Mouse (Mus musculus): ENCODE measurements around the gene Rgl3. TPM values are rescaled to one million over a fixed set of nuclear protein-coding genes. Genes with fewer than 3 reads are reported as not detected.

Gene Rgl3
- polyA plus RNA-seq (2015; fragmentation: Nextera tagmentation; extraction: Ambion mirVana) = 1.4 and 1.8 TPM in 2 replicates

- peak within 1 kb of the TSS; percentile 61 for H3K4me2 ChIP-seq (replicated peaks)
- 0 out of 2 replicates have a peak within 1 kb of the TSS, but pooled peaks have one; percentile 16 for H3K9ac ChIP-seq
- H3K4me3 ChIP-seq (replicated peaks) = peak within 1 kb of the TSS; percentile 39
- no peaks in the 10 kb centered on the region for H3K36me3 ChIP-seq
- H3K4me1 ChIP-seq = peaks cover 22% of the 10 kb centered on the region
- ATAC-seq (ENCODE audit: insufficient number of reproducible peaks, low FRiP score, low TSS enrichment, low read depth) = no peak
- H3K27me3 ChIP-seq = peaks cover 80% of the 10 kb centered on the region
- under 1% methylated on average over 41 of the region's 42 CpGs for WGBS
- no peak within 1 kb of the TSS for H3K27ac ChIP-seq (replicated peaks)
- H3K9me3 ChIP-seq (replicated peaks) = no peaks in the 10 kb centered on the region
Measured at GRCm38 (mm10) chr9:21989230-21990110, at the start of gene Rgl3. Gene Rgl3, minus strand, starts transcription at chr9:21989446.

GRCm38 (mm10) chr9:22037826-22038225 lies 48.6 kb upstream of the Rgl3 start:
- no peak for ATAC-seq (ENCODE audit: insufficient number of reproducible peaks, low FRiP score, low TSS enrichment, low read depth)
- Histone ChIP-seq H3K4me1 (0 out of 2 replicates have a peak, but pooled peaks cover 5% of the 10 kb centered on the region), H3K4me2 (replicated peaks) (no peak overlapping the region), H3K9me3 (replicated peaks) (no peaks in the 10 kb centered on the region), H3K27me3 (no peaks in the 10 kb centered on the region), H3K9ac (no peak overlapping the region), H3K36me3 (no peaks in the 10 kb centered on the region), H3K27ac (replicated peaks) (no peak overlapping the region), H3K4me3 (replicated peaks) (no peak overlapping the region)
- WGBS = 73% methylated on average over 10 of the region's 10 CpGs

- Histone ChIP-seq H3K27ac (replicated peaks) (no peak overlapping the region), H3K4me3 (replicated peaks) (no peak overlapping the region), H3K4me2 (replicated peaks) (no peak overlapping the region), H3K36me3 (no peaks in the 10 kb centered on the region), H3K9ac (no peak overlapping the region), H3K4me1 (0 out of 2 replicates have a peak, but pooled peaks cover 5% of the 10 kb centered on the region), H3K27me3 (no peaks in the 10 kb centered on the region), H3K9me3 (replicated peaks) (no peaks in the 10 kb centered on the region)
- 0 out of 2 replicates have a peak, but pooled peaks have one; percentile 25 for ATAC-seq (ENCODE audit: insufficient number of reproducible peaks, low FRiP score, low TSS enrichment, low read depth)
- 47% methylated on average over 6 of the region's 6 CpGs for WGBS
Measured at GRCm38 (mm10) chr9:22035300-22036044, 46.2 kb upstream of the Rgl3 start.

DNA sequence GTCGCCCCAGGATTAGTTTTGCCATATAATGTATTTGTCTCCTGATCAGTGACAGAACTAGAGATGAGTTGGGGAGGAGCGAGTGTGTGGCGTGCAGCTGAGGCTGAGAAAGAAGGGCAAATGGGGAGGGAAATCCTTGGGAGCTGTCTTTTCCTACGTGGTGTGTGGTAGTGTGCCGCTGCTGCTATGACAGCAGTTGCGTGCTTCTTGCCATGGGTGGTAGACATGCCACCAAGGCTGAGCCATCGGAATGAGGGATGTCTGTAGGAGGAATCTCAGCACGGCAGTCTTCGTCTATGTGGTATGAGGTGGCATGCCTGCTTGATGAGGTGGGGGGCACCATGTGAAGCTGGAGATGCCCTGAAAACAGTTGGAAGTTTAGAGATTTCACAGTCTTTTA lies 41.1 kb upstream of the Rgl3 start:
- Histone ChIP-seq H3K36me3 (no peaks in the 10 kb centered on the region), H3K27me3 (no peaks in the 10 kb centered on the region), H3K4me1 (no peaks in the 10 kb centered on the region), H3K27ac (replicated peaks) (no peak overlapping the region), H3K9ac (no peak overlapping the region), H3K9me3 (replicated peaks) (no peaks in the 10 kb centered on the region), H3K4me2 (replicated peaks) (no peak overlapping the region), H3K4me3 (replicated peaks) (no peak overlapping the region)
- ATAC-seq (ENCODE audit: insufficient number of reproducible peaks, low FRiP score, low TSS enrichment, low read depth) = no peak
- WGBS = 87% methylated on average over 9 of the region's 9 CpGs

- Histone ChIP-seq H3K4me3 (replicated peaks) (no peak overlapping the region), H3K9ac (no peak overlapping the region), H3K4me1 (no peaks in the 10 kb centered on the region), H3K36me3 (no peaks in the 10 kb centered on the region), H3K27me3 (no peaks in the 10 kb centered on the region), H3K27ac (replicated peaks) (no peak overlapping the region), H3K4me2 (replicated peaks) (no peak overlapping the region), H3K9me3 (replicated peaks) (no peaks in the 10 kb centered on the region)
- WGBS = 52% methylated on average over 7 of the region's 7 CpGs
- no peak for ATAC-seq (ENCODE audit: insufficient number of reproducible peaks, low FRiP score, low TSS enrichment, low read depth)
Measured at GRCm38 (mm10) chr9:22028467-22028866, 39.2 kb upstream of the Rgl3 start.

DNA sequence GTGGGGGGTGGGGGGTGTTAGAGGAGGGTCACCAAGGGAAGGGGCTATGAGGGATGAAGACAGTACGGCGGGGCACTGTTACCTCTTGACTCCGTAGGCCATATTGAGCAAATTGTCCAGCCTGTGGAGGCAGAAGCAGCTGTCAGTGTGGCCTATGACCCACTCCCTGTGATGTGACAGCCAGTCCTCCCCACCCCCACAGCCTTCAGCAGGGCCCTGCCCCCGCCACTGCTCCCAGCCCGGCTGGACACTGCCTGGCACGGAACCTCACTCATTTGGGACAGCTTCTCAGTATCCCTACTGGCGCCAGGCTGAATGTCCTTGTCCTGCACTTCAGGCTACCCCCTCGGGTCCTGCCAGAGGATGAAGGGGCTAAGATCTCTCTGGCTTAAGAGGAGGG lies 35.3 kb upstream of the Rgl3 start:
- Histone ChIP-seq H3K27me3 (no peaks in the 10 kb centered on the region; the same call in 1 of the 2 replicates), H3K9me3 (replicated peaks) (no peaks in the 10 kb centered on the region), H3K4me2 (replicated peaks) (no peak overlapping the region), H3K27ac (replicated peaks) (no peak overlapping the region), H3K4me3 (replicated peaks) (no peak overlapping the region), H3K9ac (no peak overlapping the region), H3K36me3 (no peaks in the 10 kb centered on the region), H3K4me1 (no peaks in the 10 kb centered on the region)
- ATAC-seq (ENCODE audit: insufficient number of reproducible peaks, low FRiP score, low TSS enrichment, low read depth) = no peak
- 47% methylated on average over 8 of the region's 8 CpGs for WGBS

- 76% methylated on average over 7 of the region's 7 CpGs for WGBS
- H3K9me3 ChIP-seq (replicated peaks) = no peaks in the 10 kb centered on the region
- H3K4me3 ChIP-seq (replicated peaks) = no peak overlapping the region
- no peak overlapping the region for H3K4me2 ChIP-seq (replicated peaks)
- H3K9ac ChIP-seq = no peak overlapping the region
- H3K36me3 ChIP-seq = peaks cover 23% of the 10 kb centered on the region
- no peak overlapping the region for H3K27ac ChIP-seq (replicated peaks)
- no peak for ATAC-seq (ENCODE audit: insufficient number of reproducible peaks, low FRiP score, low TSS enrichment, low read depth)
- no peaks in the 10 kb centered on the region for H3K27me3 ChIP-seq
- no peaks in the 10 kb centered on the region for H3K4me1 ChIP-seq
Measured at GRCm38 (mm10) chr9:22017208-22017825, 28.1 kb upstream of the Rgl3 start.

DNA sequence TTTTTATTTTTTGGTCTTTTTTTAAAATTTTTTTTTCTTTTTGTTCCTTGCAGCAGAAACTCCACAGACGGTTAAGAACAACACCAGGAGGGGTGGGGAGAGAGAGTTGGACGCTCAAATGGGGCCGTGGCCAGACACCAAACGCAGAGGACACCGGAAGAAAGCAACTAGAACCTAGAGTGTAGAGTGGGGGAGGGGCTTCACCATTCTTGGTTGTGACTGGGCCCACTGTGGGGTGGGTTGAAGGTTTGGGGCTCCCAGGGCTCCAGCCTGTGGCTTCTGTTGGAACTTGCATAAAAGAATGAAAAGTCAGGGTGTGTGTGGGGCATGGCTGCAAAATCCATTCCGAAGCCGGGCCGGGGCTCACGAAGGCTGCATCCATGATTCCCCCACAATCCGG lies 27.0 kb upstream of the Rgl3 start:
- ATAC-seq (ENCODE audit: insufficient number of reproducible peaks, low FRiP score, low TSS enrichment, low read depth) = no peak
- Histone ChIP-seq H3K27ac (replicated peaks) (no peak overlapping the region), H3K4me2 (replicated peaks) (no peak overlapping the region), H3K4me3 (replicated peaks) (no peak overlapping the region), H3K36me3 (peaks cover 34% of the 10 kb centered on the region), H3K4me1 (no peaks in the 10 kb centered on the region), H3K9me3 (replicated peaks) (no peaks in the 10 kb centered on the region), H3K9ac (no peak overlapping the region), H3K27me3 (no peaks in the 10 kb centered on the region)
- 62% methylated on average over 10 of the region's 10 CpGs for WGBS

- no peak overlapping the region for H3K9ac ChIP-seq
- peaks cover 68% of the 10 kb centered on the region for H3K36me3 ChIP-seq
- H3K4me1 ChIP-seq = no peaks in the 10 kb centered on the region
- 94% methylated on average over 13 of the region's 13 CpGs for WGBS
- H3K9me3 ChIP-seq (replicated peaks) = no peaks in the 10 kb centered on the region
- H3K4me2 ChIP-seq (replicated peaks) = no peak overlapping the region
- H3K27ac ChIP-seq (replicated peaks) = no peak overlapping the region
- no peak overlapping the region for H3K4me3 ChIP-seq (replicated peaks)
- H3K27me3 ChIP-seq = no peaks in the 10 kb centered on the region
- no peak for ATAC-seq (ENCODE audit: insufficient number of reproducible peaks, low FRiP score, low TSS enrichment, low read depth)
Measured at GRCm38 (mm10) chr9:22012731-22013130, 23.5 kb upstream of the Rgl3 start.

- H3K9me3 ChIP-seq (replicated peaks) = no peaks in the 10 kb centered on the region
- WGBS = 92% methylated on average over 5 of the region's 5 CpGs
- no peak for ATAC-seq (ENCODE audit: insufficient number of reproducible peaks, low FRiP score, low TSS enrichment, low read depth)
- no peaks in the 10 kb centered on the region for H3K27me3 ChIP-seq
- peaks cover 85% of the 10 kb centered on the region for H3K36me3 ChIP-seq
- no peak overlapping the region for H3K27ac ChIP-seq (replicated peaks)
- H3K9ac ChIP-seq = no peak overlapping the region
- no peak overlapping the region for H3K4me3 ChIP-seq (replicated peaks)
- no peaks in the 10 kb centered on the region; the same call in 1 of the 2 replicates for H3K4me1 ChIP-seq
- no peak overlapping the region for H3K4me2 ChIP-seq (replicated peaks)
Measured at GRCm38 (mm10) chr9:22011055-22011454, 21.8 kb upstream of the Rgl3 start.

GRCm38 (mm10) chr9:22004546-22004945 lies 15.3 kb upstream of the Rgl3 start:
- no peaks in the 10 kb centered on the region for H3K9me3 ChIP-seq (replicated peaks)
- H3K36me3 ChIP-seq = peaks cover 54% of the 10 kb centered on the region
- H3K27me3 ChIP-seq = no peaks in the 10 kb centered on the region
- ATAC-seq (ENCODE audit: insufficient number of reproducible peaks, low FRiP score, low TSS enrichment, low read depth) = no peak
- no peak overlapping the region for H3K4me3 ChIP-seq (replicated peaks)
- H3K9ac ChIP-seq = no peak overlapping the region
- 91% methylated on average over 12 of the region's 12 CpGs for WGBS
- no peak overlapping the region for H3K27ac ChIP-seq (replicated peaks)
- H3K4me2 ChIP-seq (replicated peaks) = peak overlapping the region; percentile 80; the same call in 1 of the 2 replicates
- H3K4me1 ChIP-seq = peaks cover 29% of the 10 kb centered on the region

All from embryonic facial prominence, embryonic 15.5 days (tissue).